Mouse (Mus musculus) thymus, adult 2 months (tissue): ENCODE results near the gene Ctnna3. TPM values are rescaled to one million over a fixed set of nuclear protein-coding genes. Genes with fewer than 3 reads are reported as not detected.

Source experiments
- DNase-seq: peaks from one replicate; pipeline ENCODE4 v3.0.0; 2021
- H3K27ac ChIP-seq: fragments of 200-500 bp; 2 replicates; pipeline ENCODE4 v1.5.1; 2012; ENCODE audit warnings: low read length, control low read depth; ENCODE audit not compliant: control insufficient read depth, insufficient read depth
- H3K27me3 ChIP-seq: fragments of 200-500 bp; 2 replicates; pipeline ENCODE4 v1.6.1; 2012; ENCODE audit warnings: mild to moderate bottlenecking, low read length, moderate library complexity, mixed read lengths; ENCODE audit not compliant: control insufficient read depth, insufficient read depth
- H3K36me3 ChIP-seq: fragments of 200-500 bp; 2 replicates; pipeline ENCODE4 v1.6.1; 2012; ENCODE audit warnings: mild to moderate bottlenecking, low read length, moderate library complexity; ENCODE audit not compliant: control insufficient read depth, insufficient read depth
- H3K4me1 ChIP-seq: fragments of 200-500 bp; replicated peaks from 2 replicates; pipeline ENCODE4 v1.6.1; 2012; ENCODE audit warnings: low read length; ENCODE audit not compliant: control insufficient read depth, insufficient read depth
- H3K4me3 ChIP-seq: fragments of 200-500 bp; 2 replicates; pipeline ENCODE4 v1.5.1; 2012; ENCODE audit warnings: mild to moderate bottlenecking, low read length, control low read depth, moderate library complexity; ENCODE audit not compliant: control insufficient read depth, insufficient read depth
- CTCF ChIP-seq: fragments of 200-500 bp; IDR thresholded peaks from 2 replicates; pipeline ENCODE4 v1.5.1; 2012; ENCODE audit warnings: mild to moderate bottlenecking, control low read depth, low read length, moderate library complexity, borderline replicate concordance; ENCODE audit not compliant: control insufficient read depth, poor library complexity, insufficient read depth; ENCODE audit errors: extremely low read depth
- POLR2A ChIP-seq: fragments of 200-500 bp; IDR thresholded peaks from 2 replicates; pipeline ENCODE4 v1.6.1; 2012; ENCODE audit warnings: mild to moderate bottlenecking, low read length, control low read depth, moderate library complexity; ENCODE audit not compliant: control insufficient read depth, poor library complexity, insufficient read depth; ENCODE audit errors: extremely low read depth
- WGBS: fragments of 180-500 bp; shearing (Covaris S2); methylation state at CpG from one replicate; pipeline ENCODE4 v1.1.7; 2018; 5-methylcytosine and 5-hydroxymethylcytosine counted together
- polyA plus RNA-seq: library from polyadenylated mRNA; depleted of rRNA; stranded (reverse); fragments of >200 nt; gene quantifications from 2 replicates; pipeline ENCODE4 v1.2.3, GENCODE M21; 2012

The Ctnna3 gene
- polyA plus RNA-seq, 1 experiment = 0.46 TPM

DNA sequence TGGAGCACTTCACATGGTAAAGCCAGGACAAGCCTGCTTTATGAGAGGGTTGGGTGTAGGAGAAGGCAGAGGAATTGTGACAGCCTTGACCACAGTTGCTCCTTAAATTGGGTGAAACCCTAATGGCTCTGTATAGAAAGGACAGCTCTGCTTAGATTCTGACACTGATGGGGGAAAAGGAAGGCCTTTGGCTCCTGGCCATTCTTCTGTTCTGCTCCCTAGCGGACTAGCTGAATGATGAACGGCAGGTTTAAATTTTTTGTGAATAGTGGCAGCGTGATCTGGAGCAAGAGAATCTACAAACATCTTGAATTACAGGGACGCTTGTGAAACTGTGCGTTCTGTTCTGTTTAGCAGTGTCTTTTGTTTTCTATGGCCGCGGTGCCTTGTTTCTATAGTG is 705.6 kb downstream of the Ctnna3 start:
- 86% methylated on average over 7 of the region's 7 CpGs for WGBS
- TF ChIP-seq CTCF (no peak), POLR2A (no peak)
- no peak for DNase-seq
- H3K4me1 ChIP-seq = no peaks in the 10 kb centered on the region
- H3K27ac ChIP-seq = no peak overlapping the region
- no peaks in the 10 kb centered on the region for H3K36me3 ChIP-seq
- no peaks in the 10 kb centered on the region for H3K27me3 ChIP-seq
- H3K4me3 ChIP-seq = no peak overlapping the region

DNA sequence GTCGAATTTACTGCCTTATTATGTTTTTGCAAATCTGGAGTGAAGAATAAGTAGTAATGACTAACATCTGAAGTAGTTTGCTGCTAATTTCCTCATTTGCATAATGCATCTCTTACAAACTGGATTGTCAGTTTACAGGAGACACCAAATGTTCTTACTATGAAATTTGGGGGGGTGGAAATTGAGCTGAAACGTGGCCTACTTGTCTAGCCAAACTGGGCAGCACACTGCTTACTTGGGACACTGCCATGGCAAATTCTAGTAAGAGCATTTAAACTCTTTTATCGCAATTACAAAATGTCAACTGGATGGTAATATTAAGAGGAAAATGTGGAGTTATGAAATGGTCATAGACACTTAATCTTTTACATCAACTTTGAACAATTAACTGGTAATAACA is 716.6 kb downstream of the Ctnna3 start:
- H3K4me1 ChIP-seq = no peaks in the 10 kb centered on the region
- no peak overlapping the region for H3K4me3 ChIP-seq
- H3K27ac ChIP-seq = no peak overlapping the region
- no peaks in the 10 kb centered on the region for H3K27me3 ChIP-seq
- TF ChIP-seq POLR2A (no peak), CTCF (no peak)
- WGBS = 80% methylated on average over 3 of the region's 3 CpGs
- no peak for DNase-seq
- no peaks in the 10 kb centered on the region for H3K36me3 ChIP-seq

DNA sequence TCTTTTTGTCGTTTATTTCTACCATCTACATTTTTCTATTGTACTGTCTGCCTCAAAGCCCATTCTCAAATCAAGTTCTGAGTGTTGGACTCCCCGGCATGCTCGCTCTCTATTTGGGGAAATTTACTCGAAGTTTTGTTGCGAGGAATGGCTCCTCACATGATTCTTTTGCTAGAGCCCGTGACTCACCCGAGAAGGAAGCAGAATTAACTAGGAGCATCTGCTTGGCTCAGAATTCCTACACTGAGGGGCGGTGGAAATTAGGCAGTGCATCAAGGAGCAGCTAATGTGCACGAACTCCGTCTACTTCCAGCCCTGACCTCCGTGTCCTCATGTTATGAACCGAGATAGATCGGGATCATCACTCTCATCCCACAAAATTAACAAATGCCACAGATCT is 751.8 kb downstream of the Ctnna3 start:
- 92% methylated on average over 13 of the region's 13 CpGs for WGBS
- TF ChIP-seq POLR2A = no peak
- no peak for TF ChIP-seq CTCF
- DNase-seq = no peak
- no peak overlapping the region for H3K4me3 ChIP-seq
- H3K27me3 ChIP-seq = no peaks in the 10 kb centered on the region
- H3K4me1 ChIP-seq = no peaks in the 10 kb centered on the region
- no peak overlapping the region for H3K27ac ChIP-seq
- no peaks in the 10 kb centered on the region for H3K36me3 ChIP-seq

DNA sequence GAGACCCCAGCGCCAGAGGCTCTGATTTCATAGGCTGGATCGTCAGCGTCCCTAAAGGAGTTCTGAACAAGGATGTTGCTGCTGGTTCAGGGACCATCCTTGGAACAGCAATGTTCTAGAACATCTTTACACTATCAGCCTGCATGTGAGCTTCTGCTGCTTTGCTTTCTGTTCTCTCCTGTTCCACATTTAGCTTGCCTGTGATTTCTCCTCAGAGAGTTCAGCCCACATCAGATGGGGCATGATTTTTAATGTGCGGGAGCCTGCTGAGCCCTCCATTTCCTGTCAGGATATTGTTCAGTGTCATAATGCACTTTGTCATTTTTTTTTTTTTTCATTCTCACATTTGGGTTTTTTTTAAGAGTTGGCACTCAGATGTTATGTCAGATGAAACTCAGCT is 752.8 kb downstream of the Ctnna3 start:
- no peak for DNase-seq
- Histone ChIP-seq H3K4me1 (no peaks in the 10 kb centered on the region), H3K27me3 (no peaks in the 10 kb centered on the region), H3K36me3 (no peaks in the 10 kb centered on the region), H3K27ac (no peak overlapping the region), H3K4me3 (no peak overlapping the region)
- WGBS = 82% methylated on average over 4 of the region's 4 CpGs
- TF ChIP-seq POLR2A (no peak), CTCF (no peak)

DNA sequence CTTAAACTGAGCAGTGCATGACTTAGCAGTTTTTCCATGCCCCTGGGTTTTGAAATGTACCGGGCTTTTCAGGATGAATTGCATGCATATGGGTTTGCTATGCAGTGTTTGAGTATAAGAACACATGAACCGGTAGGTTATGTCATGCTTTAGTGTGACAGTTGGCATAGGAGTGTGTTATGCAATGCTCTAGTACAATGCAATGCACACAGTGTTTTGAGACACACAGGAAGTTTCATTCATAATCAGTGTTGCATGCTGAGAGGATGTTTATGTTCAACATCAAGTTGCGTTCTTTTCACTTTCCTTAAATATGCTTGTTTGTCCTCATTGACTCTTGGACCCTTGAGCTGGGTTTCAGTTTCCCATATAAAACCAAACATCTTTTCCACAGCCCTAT is 758.1 kb downstream of the Ctnna3 start:
- no peak overlapping the region for H3K4me3 ChIP-seq
- DNase-seq = no peak
- H3K4me1 ChIP-seq = no peaks in the 10 kb centered on the region
- WGBS = 91% methylated on average over 3 of the region's 3 CpGs
- no peak overlapping the region for H3K27ac ChIP-seq
- H3K36me3 ChIP-seq = no peaks in the 10 kb centered on the region
- H3K27me3 ChIP-seq = no peaks in the 10 kb centered on the region
- TF ChIP-seq POLR2A (no peak), CTCF (no peak)

DNA sequence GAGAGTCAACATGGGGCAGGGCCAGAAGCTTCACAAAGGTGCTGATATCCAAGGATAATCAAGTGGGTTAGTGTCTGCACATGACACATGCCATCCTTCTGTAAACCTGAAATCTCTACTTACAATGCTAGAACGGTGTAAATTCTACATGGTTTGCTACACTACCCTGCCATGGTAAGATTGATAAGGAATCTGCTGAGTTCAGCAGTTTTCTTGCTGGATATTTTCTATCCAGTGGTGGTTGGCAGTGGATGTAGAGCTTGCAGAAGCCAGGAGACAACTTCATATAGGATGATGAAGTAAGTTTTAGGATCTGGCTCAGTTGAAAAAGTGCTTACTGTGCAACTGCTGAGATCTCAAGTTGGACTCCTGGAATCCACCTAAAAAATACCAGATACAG is 767.7 kb downstream of the Ctnna3 start:
- Histone ChIP-seq H3K4me3 (no peak overlapping the region), H3K4me1 (no peaks in the 10 kb centered on the region), H3K36me3 (no peaks in the 10 kb centered on the region), H3K27ac (no peak overlapping the region), H3K27me3 (no peaks in the 10 kb centered on the region)
- TF ChIP-seq CTCF (no peak), POLR2A (no peak)
- DNase-seq = no peak
- 84% methylated on average over 1 of the region's 1 CpGs for WGBS

DNA sequence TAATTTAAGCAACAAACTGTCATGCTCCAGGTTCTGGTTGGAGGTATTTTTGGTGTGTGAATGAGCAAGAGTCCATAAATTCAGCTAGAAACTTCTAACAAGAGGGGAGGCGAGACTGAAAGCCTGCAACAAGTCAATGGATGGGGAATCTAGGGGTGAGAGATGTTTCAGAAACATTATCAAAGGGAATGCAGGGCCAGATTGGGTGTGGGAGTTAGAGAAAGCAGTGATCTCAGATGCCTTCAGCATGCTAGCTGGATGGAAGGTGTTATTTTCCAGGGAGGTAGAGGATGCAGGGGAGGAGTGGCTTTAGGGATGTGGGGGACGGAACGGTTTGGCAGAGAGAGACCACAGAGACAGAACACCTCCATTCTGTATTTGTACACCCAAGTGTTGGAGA is 785.7 kb downstream of the Ctnna3 start:
- DNase-seq = no peak
- WGBS = 86% methylated on average over 3 of the region's 3 CpGs
- Histone ChIP-seq H3K4me3 (no peak overlapping the region), H3K27ac (no peak overlapping the region), H3K36me3 (no peaks in the 10 kb centered on the region), H3K27me3 (no peaks in the 10 kb centered on the region), H3K4me1 (no peaks in the 10 kb centered on the region)
- TF ChIP-seq POLR2A = no peak
- no peak for TF ChIP-seq CTCF

DNA sequence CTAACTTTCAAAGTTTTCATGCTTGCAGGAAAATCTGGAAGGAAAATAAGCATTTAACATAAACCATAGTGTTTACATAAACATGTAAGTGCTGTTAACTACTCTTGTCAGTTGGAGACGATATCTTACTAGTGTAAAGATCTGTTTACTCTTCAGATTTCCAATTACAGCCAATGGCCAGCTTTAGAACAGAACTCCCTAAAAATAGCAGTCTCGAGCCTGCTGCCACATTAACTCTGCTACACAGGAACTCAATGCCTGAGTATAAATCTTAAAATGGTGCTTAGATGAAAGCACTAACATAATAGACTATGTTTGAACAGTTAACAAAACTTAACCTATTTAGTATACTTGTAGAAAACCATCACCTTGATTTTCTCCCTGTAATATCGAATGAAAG is 793.1 kb downstream of the Ctnna3 start:
- no peaks in the 10 kb centered on the region for H3K4me1 ChIP-seq
- DNase-seq = no peak
- H3K27me3 ChIP-seq = no peaks in the 10 kb centered on the region
- H3K36me3 ChIP-seq = no peaks in the 10 kb centered on the region
- no peak for TF ChIP-seq POLR2A
- no peak for TF ChIP-seq CTCF
- H3K27ac ChIP-seq = no peak overlapping the region
- no peak overlapping the region for H3K4me3 ChIP-seq
- WGBS = 71% methylated on average over 3 of the region's 3 CpGs
